Mouse (Mus musculus) MEL (cell line): Measurements from ENCODE around the gene Cdkn1a.
A peak's percentile ranks its signal among the peaks of the same experiment; 100 is the strongest.

Experiments
- MXI1 ChIP-seq: IDR thresholded peaks from 2 replicates; pipeline ENCODE4 v1.6.1; 2011; ENCODE audit warnings: mild to moderate bottlenecking, low read depth, low read length, improper control_type of control experiment
- USF1 ChIP-seq: IDR thresholded peaks from 2 replicates; pipeline ENCODE4 v1.6.1; 2014; ENCODE audit warnings: low read depth, mild to moderate bottlenecking, inconsistent platforms, low read length, improper control_type of control experiment, moderate library complexity
- USF2 ChIP-seq, 2 experiments: IDR thresholded peaks; 2 replicates each; pipeline ENCODE4 v1.6.1; 2011 to 2012; ENCODE audit warnings: improper control_type of control experiment in 2 of 2, low read length in 2 of 2, borderline replicate concordance in 1 of 2, inconsistent platforms in 1 of 2, low read depth in 1 of 2, mild to moderate bottlenecking in 1 of 2; ENCODE audit not compliant: insufficient read depth in 1 of 2

- no peak for TF ChIP-seq USF1
- no peak for TF ChIP-seq USF2 (IDR thresholded peaks at IDR 0.05; ENCODE audit: borderline replicate concordance in 1 of 2, insufficient read depth in 1 of 2, low read depth in 1 of 2, low read length in 2 of 2)
- TF ChIP-seq MXI1: peak; percentile 71
Measured at GRCm38 (mm10) chr17:29095201-29095733, 4.5 kb downstream of the Cdkn1a start.
